Mouse (Mus musculus) liver, embryonic 14 days (tissue): ENCODE measurements around the gene Rpl10. TPM values are rescaled to one million over a fixed set of nuclear protein-coding genes. Genes with fewer than 3 reads are reported as not detected.

Experiments used
- polyA plus RNA-seq: library from polyadenylated mRNA; depleted of rRNA; stranded (reverse); fragments of >200 nt; gene quantifications from 2 replicates; pipeline ENCODE4 v1.2.3, GENCODE M21; 2012; rRNA removed

Gene Rpl10
- 1,179 and 1,434 TPM in 2 replicates for polyA plus RNA-seq

DNA sequence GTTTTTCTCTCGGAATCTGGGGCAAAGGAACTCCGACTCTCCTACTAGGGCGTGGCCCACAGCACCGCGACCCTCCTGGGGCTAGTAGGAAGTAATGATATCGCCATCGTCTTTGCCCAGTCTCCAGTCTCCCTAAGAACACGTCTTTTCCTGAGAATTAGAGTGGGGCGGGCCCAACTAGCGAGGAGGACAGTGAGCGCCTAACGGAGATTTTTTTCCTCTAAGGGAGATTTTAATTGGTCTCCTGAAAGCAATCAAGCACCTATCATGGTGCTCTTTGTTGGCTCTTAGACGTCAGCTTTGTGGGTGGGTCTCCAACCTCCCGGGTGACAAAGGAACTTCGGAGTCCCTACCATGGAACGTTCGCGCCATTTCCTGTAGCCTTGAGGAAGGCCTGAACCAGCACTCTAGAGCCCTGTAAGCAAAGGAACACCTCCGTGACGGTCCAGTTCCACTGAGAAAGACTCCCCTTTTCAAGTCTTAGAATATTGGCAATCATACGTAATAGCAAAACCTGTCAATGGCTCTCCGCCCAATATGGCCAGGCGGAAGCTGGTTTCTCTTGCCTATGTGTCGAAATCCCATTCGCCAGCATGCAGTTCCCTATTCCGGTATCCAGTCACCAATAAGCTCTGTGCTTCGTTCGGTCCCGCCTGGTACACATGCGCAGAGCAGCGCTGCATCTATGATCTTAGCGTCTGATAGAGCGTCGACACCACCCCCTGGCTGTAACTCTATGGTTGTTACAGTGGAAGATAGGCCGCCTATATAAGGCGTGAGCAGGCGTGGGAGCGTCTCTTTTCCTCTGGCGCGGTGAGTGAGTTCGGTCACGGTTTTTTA, at the start of gene Rpl10:
Gene Rpl10, plus strand, starts transcription at position 751 of the 840 bp plus-strand sequence.

DNA sequence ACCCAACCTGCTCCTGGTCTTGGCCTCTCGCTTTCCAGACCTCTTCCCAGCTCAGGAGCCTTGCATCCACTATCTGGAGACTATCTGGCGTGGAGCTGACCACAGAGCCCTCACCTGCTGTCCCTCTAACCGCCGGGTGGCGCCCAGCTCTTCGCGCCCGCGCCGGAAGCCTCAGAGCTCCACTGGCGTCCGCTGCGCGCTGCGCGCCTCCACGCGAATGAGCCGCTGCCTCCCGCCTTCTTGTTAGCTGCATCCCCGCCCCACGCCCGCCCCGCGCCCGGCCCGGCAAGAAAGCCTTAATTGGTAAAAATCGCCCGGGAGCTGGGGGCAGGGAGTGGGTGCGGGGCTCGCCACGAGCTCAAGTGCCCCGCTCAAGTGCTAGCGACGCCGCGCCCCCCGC, 21.0 kb upstream of the Rpl10 start, which contains the start of gene Flna:
Gene Flna, minus strand, starts transcription at position 206 of the 400 bp plus-strand sequence.

DNA sequence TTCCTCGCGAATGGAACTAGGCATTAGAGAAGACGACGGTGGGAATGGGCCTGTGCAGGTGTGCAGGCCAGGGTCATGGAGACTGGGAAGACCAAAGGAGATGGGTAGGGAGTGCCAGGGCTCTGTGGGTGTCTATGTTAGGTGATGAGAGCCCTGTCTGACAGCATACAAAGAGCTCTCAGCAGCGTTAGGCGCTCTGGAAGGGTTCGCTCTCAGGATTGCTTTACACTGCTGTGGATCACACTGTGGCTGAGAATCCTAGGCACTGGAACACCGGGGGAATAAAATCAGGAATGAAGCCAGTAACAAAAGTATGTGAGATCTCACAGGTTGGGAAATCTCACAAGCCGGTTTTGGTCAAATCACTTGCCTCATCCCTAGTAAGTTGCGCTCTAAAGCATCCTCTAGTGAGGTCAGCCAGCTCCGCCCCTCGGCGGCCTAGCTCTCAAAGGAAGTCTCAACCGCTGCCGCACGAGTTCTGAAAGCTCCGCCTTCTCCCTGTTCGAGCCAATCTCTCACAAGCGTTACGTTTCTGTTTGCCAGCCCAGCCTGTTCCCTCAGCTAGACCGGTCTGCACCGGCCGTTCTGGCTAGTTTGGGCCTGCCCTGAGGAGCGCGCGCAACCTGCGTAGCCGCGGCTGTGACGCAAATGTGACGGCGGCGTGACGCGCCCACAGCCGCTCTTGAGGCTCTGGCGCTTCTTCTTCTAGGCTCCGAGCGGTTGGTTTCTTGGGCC, 16.3 kb upstream of the Rpl10 start, which contains the start of gene Emd:
Gene Emd, plus strand, starts transcription at position 535 of the 735 bp plus-strand sequence.

DNA sequence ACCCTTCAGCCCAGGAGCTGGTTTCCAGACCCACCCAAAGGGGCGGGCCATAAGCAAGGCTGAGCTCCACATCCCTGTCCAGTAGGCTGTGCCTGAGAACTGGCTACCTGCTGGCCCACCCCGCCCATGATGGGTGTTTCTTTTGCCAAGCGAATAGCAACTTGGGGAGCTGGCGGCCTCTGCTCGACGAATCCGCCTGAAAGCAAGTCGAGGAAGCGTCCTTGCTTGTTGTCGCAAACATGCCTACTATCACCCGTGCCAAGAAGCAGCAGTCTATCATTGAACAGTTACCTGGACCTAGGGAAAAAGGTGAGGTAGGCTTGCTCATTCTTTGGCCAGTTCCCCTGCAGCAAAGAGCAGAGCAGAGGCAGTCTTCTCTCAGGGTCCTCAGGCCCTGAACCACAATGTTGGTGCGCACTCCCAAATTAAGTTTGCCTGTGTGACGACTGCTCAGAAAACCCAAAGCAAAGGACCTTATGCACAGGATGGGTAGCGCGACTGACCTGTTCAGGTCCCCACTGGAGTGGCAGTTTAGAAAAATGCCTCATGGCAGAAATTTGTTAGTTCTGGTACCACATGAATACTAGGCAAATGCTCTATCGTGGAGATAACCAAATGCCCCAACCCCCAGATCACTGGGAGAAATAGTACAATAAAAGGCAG, 11.3 kb downstream of the Rpl10 start, which contains the start of the genes Taz and Dnase1l1:
Gene Taz, plus strand, starts transcription at position 181 of the 663 bp plus-strand sequence.
Gene Dnase1l1, minus strand, starts transcription at position 606 of the 663 bp plus-strand sequence.

DNA sequence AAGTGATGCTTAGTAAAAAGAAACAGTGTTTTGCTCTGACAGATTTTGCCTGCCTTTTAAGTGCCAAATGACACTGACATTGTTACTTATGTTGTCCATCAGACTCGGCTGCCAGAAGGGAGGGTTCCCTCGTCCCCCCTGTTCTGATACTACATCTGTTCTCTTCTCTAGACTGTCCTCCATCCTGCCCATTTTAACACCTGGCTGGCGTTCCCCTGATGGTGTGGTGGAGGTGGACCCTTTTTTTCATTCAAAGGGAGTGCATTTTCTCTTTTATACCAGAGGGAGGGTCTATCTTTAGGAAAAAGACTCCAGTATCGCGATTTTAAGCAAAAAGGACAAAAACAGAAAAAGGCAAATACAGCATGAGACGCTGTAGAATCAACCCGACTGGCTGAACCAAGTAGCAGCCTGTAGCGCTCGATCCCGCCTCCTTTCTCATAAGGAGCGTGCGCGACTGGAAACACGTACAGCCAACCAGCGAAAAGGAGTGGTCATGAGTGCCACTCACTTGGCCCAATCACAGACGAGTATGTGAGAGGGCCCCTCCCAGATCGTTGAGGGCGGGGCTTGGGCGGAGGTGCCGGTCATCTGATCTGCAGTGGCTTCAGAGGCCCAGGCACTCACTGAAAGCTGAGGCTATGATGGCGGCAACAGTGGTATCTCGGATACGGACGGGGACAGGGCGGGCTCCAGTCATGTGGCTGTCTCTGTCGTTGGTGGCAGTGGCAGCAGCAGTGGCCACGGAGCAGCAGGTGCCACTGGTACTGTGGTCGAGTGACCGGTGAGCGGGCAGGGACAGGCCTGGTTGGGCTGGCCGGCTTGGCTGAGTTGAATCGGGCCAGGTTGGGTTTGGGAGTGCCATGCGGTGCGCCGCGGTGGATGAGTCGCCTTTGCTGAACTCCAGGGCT, 26.2 kb downstream of the Rpl10 start, which contains the start of gene Atp6ap1:
Gene Atp6ap1, plus strand, starts transcription at position 560 of the 911 bp plus-strand sequence.

DNA sequence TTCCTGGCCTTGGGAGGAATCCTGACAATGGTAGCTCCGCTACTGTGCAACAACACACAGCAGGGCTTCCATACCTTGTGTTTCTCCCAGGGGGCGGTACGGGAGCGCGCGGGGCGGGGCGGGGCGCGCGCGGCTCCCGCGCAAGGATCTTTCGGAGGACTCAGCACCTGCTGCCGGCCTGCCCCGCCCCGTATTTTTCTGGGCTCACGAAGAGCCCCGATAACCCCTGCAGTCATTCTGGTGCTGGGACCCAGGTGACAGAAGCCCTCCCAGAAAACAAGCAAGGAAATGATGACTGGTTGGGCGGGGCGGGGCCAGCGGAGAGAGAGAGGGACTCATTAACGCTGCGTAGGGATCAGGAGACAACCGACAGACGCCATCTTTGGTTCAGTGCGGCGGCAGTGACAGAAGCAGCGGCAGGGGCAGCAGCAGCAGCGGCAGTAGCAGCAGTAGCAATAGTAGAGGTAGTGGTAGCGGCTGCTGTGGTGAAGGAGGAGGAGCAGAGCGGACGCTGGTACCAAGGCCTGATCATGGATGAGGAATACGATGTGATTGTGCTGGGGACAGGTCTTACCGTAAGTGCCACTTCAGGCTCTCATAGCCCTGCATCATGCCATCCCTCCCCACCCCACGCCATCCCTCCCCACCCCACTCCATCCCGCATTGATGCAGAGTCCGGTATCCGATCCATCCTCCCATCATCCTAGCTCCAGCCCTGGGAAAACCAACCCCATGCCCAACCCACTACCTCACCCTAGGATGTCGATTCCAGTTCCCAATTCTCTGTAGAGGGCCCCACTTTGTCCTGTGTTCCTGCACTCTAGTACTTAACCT, 34.5 kb downstream of the Rpl10 start, which contains the start of gene Gdi1:
Gene Gdi1, plus strand, starts transcription at position 132 of the 834 bp plus-strand sequence.

DNA sequence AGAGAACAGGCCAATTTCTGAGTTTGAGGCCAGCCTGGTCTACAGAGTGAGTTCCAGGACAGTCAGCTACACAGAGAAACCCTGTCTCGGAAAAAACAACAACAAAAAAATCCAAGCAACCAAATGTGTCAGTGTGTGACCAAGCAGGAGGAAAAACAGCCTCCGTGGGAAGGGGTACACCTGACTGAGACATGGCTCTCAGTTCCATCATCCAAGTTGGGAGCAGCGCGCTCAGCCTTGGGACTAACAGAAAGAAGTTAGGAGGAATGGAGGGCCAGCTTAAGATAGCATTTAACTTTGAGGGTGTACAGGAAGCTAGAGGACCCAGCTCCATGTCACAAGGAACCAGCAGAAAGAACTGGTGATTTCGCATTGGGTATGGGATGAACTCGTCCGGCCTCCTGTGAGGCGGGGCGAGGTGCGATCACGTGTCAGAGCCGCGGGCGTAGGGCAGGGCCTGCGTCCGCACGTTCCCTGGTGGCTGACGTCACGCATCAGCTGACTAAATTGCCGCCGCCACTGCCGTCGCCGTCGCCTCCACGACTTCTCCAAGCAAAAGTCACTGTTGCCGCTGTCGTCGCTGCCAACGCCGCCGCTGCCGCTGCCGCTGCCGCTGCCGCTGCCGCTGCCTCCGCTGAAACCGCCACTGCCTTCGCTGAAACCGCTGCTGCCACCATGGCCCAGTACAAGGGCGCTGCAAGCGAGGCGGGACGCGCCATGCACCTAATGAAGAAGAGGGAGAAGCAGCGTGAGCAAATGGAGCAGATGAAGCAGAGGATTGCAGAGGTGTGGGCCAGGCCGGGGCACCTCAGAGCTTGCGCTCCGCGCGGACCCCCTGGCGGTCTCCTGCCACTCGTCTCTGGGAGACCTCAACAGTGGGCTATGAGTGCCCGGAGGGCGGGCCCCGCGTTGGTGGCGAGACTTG, 42.2 kb downstream of the Rpl10 start, which contains the start of gene Fam50a:
Gene Fam50a, plus strand, starts transcription at position 494 of the 925 bp plus-strand sequence.

Other genes with a start within 250 kb of the Rpl10 start
- gene Irak1, start 246.9 kb upstream of the Rpl10 start, polyA plus RNA-seq: 20.0 and 22.1 TPM in 2 replicates
- gene Opn1mw, start 143.3 kb upstream of the Rpl10 start, polyA plus RNA-seq: not detected in 2 replicates
- gene Mecp2, start 135.4 kb upstream of the Rpl10 start, polyA plus RNA-seq: 3.7 and 4.0 TPM in 2 replicates
- gene Tex28, start 103.0 kb upstream of the Rpl10 start, polyA plus RNA-seq: not detected in 2 replicates
- not detected in 2 replicates for gene Tktl1, start 93.6 kb upstream of the Rpl10 start, polyA plus RNA-seq
- gene Flna, start 21.0 kb upstream of the Rpl10 start, polyA plus RNA-seq: 62.6 and 67.5 TPM in 2 replicates
- 24.7 and 30.3 TPM in 2 replicates for gene Emd, start 16.1 kb upstream of the Rpl10 start, polyA plus RNA-seq
- gene Taz, start 11.1 kb downstream of the Rpl10 start, polyA plus RNA-seq: 18.0 and 20.9 TPM in 2 replicates
- 21.8 and 24.2 TPM in 2 replicates for gene Dnase1l1, start 11.5 kb downstream of the Rpl10 start, polyA plus RNA-seq
- 58.9 and 70.1 TPM in 2 replicates for gene Atp6ap1, start 26.3 kb downstream of the Rpl10 start, polyA plus RNA-seq
- gene Gdi1, start 34.2 kb downstream of the Rpl10 start, polyA plus RNA-seq: 101 and 102 TPM in 2 replicates
- gene Fam50a, start 42.2 kb downstream of the Rpl10 start, polyA plus RNA-seq: 22.3 and 24.1 TPM in 2 replicates
- gene Plxna3, start 58.3 kb downstream of the Rpl10 start, polyA plus RNA-seq: 2.8 and 2.9 TPM in 2 replicates
- 43.3 and 50.5 TPM in 2 replicates for gene Lage3, start 82.8 kb downstream of the Rpl10 start, polyA plus RNA-seq
- 18.2 and 19.7 TPM in 2 replicates for gene Ubl4a, start 102.4 kb downstream of the Rpl10 start, polyA plus RNA-seq
- gene Slc10a3, start 102.5 kb downstream of the Rpl10 start, polyA plus RNA-seq: 3.6 and 4.8 TPM in 2 replicates
- 5.9 and 7.1 TPM in 2 replicates for gene Fam3a, start 122.5 kb downstream of the Rpl10 start, polyA plus RNA-seq
- gene Ikbkg, start 122.5 kb downstream of the Rpl10 start, polyA plus RNA-seq: 12.9 and 13.4 TPM in 2 replicates
- gene G6pdx, start 158.4 kb downstream of the Rpl10 start, polyA plus RNA-seq: 22.1 and 30.4 TPM in 2 replicates
- not detected in 2 replicates for gene Gm6880, start 210.6 kb downstream of the Rpl10 start, polyA plus RNA-seq